Mouse (Mus musculus) layer of hippocampus, postnatal 25 days (tissue): Measurements from ENCODE around the gene Enpp7. TPM values are rescaled to one million over a fixed set of nuclear protein-coding genes. Genes with fewer than 3 reads are reported as not detected.

Source experiments
- DNase-seq, 2 experiments: peaks; one replicate each; pipeline ENCODE4 v3.0.0; 2022; ENCODE audit warnings: mixed read lengths in 2 of 2, low spot score in 1 of 2; ENCODE audit errors: extremely low spot score in 1 of 2
- total RNA-seq, 2 experiments: library from RNA; stranded (reverse); gene quantifications; 2 replicates each; pipeline ENCODE4 v1.2.3; 2021

The Enpp7 gene
- total RNA-seq = not detected

DNA sequence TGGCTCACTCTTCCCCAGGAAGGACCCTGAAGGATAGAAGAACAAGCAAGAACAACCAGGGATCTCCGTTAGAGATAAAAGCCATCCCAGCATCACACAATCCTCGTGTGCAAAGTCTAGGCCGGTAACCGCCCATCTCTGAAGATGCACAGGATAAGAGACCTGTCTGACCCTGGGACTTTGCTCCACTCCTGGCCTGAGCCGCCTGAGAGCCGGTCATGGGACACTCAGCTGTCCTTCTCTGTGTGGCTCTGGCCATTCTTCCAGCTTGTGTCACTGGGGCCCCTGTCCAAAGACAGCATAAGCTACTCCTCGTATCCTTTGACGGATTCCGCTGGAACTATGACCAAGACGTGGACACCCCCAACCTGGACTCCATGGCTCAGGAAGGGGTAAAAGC lies at the start of gene Enpp7:
Gene Enpp7 (plus strand): TSS at position 190 of the 400 bp plus-strand sequence.
- no peak for DNase-seq

DNA sequence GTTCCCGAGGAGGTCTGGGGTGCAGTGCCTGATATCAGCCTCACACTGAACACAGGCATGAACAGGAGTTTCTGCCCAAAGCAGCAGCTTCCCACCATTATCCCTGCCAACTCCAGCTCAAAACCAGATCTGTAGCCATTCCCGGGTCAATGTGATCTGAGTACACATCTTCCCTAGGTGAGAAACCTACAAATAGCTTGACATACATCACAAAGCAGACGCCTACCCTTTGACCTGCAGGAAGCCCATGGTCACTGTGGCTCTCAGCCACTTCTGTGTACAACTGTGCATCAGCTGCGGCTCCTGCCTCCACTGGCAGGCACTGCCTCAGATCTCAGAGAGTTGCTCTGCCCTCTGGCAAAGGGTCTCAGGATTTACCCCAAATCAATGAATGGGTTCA lies 48.3 kb upstream of the Enpp7 start:
- DNase-seq = no peak

DNA sequence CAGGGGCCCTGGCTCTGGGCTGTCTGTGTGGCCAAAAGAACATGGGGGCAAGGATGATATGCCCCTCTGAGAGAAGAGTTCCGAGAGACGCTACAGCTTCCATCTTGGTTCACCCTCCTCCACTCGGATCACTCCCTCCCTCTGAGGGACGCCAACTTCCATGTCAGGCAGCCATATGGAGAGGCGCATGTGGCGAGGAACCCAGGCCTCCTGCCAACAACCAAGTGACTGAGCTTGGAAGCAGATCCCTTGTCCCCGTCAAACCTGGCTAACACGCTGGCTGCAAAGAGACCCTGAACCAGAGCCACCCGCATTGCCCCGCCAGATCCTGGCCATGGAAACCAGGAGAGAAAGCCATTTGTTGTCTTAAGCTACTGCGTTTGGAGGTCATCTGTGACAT lies 47.4 kb upstream of the Enpp7 start:
- peak; percentile 51 to 69 for DNase-seq

DNA sequence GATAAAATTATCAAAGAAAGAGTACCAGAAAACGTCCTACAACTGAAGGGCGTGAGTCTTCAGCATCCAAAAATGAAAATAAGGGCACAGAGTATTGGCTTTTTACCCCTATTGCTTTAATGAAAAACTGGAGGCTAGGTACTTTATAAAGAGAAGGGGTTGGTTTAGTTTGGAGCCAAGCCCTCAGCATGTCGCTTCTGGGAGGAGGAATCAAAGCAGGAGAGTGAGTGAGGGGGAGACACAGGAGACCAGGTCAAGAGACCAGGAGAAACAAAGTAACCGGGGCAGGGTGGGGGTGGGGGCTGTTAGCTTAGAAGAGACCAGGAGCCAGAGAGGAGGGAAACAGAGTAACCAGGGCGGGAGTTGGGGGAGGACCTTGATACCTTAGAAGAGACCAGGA lies 46.7 kb upstream of the Enpp7 start:
- DNase-seq = no peak

DNA sequence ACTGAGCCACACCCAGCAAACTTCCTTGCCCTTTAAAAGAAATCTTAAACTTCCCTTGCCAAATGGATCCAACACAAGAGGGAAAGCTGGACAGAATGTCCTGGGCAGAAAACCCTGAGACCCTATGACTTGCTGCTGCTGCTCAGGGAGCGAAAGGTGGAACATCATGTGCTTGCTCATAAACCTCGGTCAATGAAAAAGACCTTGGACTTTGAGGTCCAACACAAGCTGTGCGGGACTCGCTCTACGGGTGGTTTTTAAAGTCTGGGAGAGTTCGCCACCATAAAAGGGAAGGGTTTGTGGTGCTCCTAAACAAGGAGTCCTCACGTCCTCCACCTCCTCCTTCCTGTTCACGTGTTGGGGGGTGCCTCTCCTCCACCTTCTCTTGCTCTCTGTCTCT lies 42.1 kb upstream of the Enpp7 start:
- no peak for DNase-seq

DNA sequence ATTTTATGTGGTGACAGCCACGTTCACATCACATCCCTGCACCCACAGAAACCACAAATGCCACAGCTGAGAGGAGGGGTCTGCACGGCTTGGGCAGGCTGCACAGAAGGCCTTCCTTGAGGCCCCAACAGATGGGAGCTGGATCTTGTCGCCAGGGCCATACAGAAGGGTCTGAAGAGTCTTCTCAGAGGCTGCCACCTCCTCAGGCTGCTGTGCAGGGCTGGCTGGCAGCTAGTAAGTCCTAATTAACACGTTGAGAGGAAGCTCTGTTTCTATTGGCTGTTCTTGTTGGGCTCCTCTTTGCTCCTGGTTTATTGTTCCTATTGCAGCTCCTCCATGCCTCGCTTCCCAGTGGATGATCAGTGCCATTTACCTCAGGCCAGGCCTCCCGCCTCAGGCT lies 33.0 kb upstream of the Enpp7 start:
- no peak for DNase-seq

DNA sequence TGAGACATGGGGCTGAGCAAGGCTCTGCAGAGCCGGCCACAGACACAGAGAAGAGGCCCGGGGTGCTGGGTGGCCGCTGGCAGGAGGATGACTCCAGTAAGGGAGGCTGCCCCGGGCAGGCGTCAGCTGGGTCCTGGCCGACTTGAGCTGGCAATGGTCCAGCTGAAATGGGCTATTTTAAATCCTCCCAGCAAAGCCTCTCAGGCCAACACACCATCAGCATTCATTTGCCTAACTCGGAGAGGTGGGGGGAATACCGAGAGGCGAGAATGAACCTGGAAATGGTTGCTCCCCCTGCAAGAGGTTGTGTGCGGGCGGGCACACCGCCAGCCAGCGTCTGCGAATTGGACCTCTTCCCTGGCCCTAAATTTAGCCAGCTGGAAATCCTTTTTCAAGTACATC lies 30.9 kb upstream of the Enpp7 start:
- peak; percentile 51 to 62 for DNase-seq

DNA sequence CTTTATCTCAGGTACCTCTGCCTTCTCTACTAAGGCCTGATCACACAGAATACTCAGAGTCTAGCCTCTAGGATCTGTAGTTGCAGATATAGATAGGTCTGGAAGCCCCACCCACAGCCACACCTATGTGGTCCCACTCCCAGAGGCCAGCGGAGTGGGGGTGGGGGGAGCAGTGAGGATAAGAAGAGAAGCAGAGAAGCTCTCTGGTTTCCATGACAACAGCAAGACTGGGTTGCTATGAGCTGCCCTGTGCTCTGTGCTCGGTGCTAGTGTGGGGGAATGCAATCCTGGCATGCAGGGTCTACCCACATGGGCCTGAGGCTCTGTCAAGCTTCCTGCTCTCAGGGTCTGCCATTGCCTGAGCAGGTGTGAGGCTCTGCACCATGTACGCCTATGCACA lies 27.3 kb upstream of the Enpp7 start:
- DNase-seq = peak; percentile 23 to 30

DNA sequence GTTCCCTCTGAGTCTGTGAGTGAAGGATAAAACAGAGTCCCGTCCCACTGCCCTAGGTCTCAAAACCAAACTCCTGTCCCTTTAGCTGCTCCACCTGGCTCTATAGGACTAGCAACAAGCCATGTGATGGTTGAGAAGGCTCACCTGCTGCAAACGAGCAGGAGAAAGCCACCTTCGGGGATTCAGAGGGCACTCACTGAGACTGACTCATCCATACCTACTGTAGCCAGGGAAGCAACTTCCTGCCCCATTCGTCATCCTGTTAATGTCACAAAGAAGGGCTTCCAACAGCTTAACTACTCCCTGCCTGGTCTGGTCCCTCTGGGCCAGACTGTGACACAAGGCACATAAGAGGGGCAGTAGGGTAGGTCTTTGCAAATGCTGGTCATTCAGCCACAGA lies 25.5 kb upstream of the Enpp7 start:
- DNase-seq = no peak

DNA sequence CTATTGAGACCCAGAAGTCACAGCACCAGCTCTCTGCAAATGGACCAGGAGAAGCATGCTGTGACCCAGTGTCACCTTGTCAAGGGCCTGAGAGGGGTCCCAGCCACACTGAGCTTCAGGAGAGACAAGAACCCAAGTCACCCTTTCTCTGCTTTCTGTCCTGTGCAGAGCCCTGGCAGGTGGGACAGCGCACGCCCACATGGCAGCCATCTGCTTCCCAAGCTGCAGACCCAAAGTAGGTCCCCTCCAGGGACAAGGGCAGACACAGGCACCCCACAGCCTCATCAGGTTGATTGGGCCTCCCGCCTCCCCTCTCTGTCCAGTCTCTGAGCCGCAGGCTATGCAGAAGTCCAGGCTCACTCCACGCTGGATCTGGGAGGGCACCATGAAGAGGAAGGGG lies 24.1 kb upstream of the Enpp7 start:
- peak in 1 of 2 experiments; percentile 19 for DNase-seq

DNA sequence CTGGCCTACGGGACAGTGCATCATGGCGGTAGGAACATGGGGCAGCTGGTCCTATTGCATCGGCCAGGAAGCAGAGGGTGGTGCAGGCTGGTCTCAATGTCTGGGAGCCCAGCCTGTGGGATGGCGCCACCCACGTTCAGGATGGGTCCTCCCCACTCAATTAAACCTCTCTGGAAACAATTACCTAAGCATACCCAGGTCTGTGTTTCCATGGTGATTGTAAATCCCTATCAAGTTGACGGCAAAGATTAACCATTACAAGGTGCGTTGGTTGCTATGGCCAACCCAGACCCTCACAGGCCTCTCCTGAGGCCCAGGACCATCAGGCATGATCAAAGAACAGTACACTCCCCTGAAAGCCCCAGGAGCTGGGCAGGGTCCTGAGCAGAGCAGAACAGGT lies 22.9 kb upstream of the Enpp7 start:
- DNase-seq = peak in 1 of 2 experiments; percentile 13

DNA sequence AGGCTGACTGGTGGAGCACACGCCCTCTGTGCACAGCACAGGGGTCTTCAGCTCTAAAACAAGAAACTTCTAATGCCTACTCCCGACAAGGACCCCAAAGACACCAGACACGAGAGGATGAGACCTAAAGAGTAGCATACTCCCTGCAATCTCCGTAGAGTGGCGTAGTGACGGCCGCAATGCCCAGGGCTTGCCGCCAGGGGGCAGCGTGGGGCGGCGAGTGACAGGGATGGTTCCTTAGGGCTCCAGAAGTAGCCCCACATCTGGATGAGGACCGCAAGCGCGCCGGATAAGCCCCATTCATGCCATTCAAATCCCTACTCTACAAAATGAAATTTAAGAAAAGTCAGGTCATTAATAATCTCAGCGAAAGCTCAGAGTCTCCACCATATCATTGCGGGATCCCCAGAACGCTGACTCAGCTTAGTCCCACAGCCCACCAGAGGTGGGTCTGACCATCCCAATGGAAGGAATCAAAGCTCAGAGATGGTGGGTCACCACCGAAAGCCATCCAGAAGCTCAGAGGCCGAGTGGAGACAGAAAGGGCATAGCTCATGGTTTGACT lies 16.4 kb upstream of the Enpp7 start:
- DNase-seq = peak in 1 of 2 experiments; percentile 68

DNA sequence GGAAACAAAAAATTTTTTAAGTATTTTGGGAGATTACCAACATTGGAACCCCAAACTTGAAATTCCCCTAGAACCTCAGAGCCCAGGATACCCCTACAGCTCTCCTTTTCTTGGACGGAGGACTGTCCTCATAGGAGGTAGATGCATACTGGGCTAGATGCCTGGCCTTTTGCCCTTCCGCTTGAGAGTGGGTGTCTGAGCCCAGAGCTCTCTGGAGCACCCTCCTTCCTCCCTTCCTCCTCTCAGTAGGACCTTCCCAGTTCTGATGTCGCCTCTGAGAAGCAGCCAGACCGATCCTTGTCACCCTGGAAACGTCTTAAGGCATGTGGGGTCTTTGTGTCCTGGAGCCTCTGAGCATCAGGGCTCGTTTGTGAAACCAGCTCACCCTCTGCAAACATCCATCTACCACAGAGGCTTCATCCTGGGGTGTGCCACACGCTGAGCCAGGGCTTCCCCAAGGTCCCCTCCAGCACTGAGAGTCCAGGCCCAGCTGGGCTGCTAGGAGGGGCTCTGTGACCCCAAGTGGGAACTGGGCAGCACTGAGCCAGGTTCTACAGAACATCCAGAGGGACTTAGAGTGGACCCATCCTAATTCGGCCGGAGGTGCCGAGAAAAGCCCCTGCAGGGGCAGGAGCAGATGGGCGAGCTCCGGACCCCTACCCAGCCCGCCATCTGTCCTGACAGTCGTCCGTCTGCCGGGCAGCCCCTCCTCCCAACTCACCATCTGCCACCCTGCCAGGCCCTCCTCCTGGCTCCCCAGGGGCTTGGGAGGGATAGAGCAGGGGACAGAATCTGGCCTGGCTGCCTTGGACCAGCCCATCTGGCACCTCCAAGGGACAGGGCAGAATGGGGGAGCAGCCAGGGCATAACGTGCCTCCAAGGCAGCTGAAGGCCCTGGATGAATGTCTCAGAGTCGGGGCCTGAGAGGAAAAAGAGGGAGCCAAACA lies 15.3 kb upstream of the Enpp7 start:
- DNase-seq = no peak

DNA sequence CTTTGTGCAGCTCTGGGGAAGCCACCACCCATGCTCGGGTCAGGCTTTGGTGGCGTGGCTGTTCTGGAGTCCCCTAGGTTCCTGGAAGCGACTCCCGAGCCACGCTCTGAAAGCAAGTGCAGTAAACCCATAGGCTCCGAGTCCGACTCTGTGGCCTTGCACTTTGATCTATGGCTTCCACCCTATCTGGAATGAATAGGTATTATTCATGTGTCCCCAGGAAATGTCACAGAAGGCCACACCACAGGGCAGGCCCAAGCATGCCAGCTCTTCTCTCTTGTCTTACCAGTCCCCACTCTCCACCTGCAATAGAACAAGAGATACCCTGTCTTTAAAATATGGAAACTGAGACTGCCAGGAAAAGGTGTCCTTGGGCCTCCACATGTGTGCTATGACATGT lies 13.6 kb upstream of the Enpp7 start:
- DNase-seq = no peak

DNA sequence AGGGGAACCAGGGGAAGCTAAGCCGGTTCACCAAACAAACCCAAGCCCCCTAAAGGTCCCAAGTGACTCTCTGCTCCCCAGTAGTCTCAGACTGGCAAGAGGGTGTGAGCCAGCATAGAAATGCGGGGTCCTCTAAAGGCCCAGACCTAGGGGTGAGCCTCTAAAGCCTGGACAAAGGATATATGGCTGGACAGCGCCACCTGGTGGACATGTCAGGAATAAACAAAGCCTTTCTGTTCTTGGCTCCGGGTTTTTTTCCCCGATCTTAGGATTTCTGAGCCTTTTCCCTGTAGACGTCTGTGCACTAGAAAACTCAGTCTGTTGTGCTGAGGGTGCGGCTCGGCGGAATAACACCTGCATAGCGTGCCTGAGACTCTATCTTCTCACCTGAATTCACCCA lies 12.6 kb upstream of the Enpp7 start:
- peak; percentile 77 to 87 for DNase-seq

DNA sequence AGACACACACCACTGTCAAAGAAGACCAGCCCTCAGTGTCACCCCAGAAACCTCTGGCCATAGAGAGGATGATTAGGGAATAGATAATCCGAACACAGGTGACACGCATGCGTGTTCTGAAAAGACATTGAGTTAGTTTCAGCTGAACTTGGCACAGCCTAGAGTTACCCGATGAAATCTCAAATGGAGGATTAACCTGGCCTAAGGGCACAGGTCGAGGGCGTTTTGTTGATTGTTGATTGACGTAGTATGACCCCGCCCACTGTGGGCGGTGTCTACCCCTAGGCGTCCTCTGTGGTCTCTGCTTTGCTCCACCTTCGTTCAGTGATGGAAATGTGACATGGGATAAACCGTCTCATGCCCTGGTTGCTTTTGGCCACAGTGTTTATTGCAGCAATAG lies 12.1 kb upstream of the Enpp7 start:
- DNase-seq = no peak

DNA sequence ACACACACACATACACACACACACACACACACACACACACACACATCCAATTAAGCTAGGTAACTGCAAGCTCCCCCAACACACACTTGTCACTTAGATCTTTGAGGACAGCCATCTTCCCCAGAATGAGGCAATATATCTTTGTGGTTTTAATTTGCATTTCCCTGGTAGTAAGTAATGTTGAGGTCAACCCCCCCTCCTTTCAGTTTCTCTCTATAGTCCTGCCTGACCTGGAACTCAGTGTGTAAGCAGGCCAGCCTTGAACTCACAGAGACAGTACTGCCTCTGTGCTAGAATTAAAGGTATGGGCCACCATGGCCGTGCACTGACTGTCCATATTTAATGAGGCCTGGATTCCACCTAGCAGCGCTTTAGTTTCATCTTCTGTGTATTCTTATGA lies 7.6 kb upstream of the Enpp7 start:
- no peak for DNase-seq

DNA sequence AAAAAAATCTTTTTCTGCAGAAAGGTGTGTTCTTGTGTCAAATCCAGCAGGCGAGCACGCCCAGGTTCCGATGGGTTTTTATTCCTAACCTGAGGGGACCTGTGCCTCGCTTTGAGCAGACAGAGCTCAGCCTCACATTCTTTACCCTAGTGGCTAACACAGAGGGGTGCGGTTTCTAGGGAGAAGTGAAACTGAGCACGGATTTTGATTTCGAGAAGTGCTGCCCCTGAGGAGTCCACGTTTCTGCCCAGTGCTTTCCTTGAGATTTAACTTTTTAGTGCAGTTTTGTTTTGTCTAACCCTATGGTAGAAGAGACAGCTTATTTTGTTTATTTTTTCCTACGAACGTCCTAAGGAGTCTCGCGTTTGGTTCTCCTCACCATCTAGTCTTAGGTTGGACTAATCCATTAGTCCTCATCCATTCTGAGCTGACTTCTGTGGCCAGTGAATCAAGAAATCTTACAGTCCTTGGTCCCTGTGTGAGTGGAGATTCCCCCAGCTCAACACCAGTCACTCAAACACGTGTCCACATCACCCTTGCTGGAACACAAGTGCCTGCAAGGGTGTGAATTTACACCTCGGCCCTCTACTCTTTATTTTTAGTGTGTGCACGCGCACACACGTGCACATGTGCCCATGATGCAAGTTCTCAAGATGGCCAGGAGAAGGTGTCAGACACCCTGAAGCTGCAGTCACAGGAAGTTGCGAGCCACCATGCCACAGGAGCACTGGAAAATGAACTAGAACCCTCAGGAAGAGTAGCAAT lies 6.8 kb upstream of the Enpp7 start:
- DNase-seq = no peak

DNA sequence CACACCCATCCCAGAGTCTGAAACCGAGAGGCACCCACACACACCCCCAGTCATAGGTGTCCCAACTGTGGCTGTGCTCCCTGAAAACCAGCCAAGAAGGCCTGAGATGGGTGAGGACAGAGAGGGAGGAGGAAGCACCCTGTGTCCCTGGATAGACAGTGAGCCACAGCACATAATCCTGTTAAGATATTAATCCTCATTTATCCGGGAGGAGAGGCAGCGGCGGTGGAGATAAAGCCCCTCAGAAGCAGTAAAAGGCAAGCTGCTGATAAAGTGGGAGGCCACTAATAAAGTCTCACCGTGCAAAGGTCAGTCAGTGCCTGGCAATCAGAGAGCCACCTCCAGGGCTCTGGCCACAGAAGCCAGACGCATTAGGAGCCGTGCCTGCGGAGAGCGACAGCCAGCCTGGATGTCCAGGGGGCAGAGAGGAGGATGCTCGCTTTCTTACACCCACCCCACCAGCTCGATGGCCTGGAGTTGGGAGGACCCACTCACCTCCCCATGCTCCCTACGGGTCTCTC lies 5.3 kb upstream of the Enpp7 start:
- DNase-seq = no peak

DNA sequence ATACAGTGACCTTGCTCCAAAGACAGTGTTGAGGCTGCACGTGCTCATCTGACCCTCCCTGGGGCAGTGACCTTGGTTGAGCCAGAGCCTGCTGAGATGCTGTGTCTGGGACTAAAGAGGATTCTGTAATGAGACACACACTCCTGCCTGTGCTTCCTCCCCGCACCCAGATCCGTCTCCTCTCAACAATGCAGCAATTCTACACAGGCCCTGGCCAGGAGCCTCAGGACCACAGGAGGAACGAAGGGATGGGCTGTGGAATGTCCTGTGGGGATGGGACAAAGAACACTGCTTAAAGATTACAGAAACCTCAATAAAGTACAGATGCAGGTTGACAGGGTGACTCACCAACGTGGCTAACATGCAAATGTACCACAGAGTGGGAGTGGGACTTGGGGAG lies 2.4 kb upstream of the Enpp7 start:
- DNase-seq = no peak

DNA sequence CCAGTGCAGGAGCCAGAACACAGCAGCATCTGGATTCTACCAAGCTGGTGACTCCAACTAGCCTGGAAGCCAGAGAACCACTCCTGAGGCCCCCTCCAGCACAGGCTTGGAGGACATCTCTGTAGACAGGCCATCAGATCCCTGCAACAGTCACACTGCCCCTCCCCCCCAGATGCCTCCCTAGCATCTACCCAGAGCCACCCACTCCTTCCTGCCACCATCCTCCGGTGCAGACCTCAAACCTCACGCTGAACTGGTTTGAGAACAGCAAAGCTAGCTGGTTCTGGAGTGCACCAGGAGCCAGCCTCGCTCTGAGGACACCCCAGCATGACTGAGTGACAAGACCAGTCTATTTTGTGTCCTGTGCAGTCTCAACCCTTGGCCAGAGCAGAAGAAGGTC lies 4.8 kb downstream of the Enpp7 start:
- no peak for DNase-seq
